Mouse (Mus musculus) heart, embryonic 15.5 days (tissue): Measurements from ENCODE around the gene Pfdn6. TPM values are rescaled to one million over a fixed set of nuclear protein-coding genes. Genes with fewer than 3 reads are reported as not detected.
"Not testable (repeated sequence)": the region's sequence is repeated elsewhere in the genome, so short reads cannot be mapped to it uniquely, and the experiment has no call there.

Source experiments
- ATAC-seq: fragments of 200-750 bp; cut with Nextera tagmentation; replicated peaks from 2 replicates; pipeline ENCODE4 v1.8.0; 2017; ENCODE audit warnings: low read depth, moderate TSS enrichment; ENCODE audit not compliant: insufficient number of reproducible peaks, insufficient read depth, low FRiP score
- H3K27ac ChIP-seq: fragments of 300-500 bp; sonication (generic); 2 replicates; pipeline ENCODE4 v1.5.1; 2015; ENCODE audit warnings: mild to moderate bottlenecking, inconsistent platforms
- H3K27me3 ChIP-seq: fragments of 300-500 bp; sonication (generic); 2 replicates; pipeline ENCODE4 v1.6.1; 2015; ENCODE audit warnings: inconsistent platforms
- H3K36me3 ChIP-seq: fragments of 300-500 bp; sonication (generic); 2 replicates; pipeline ENCODE4 v1.6.1; 2015; ENCODE audit warnings: mild to moderate bottlenecking, inconsistent platforms
- H3K4me1 ChIP-seq: fragments of 300-500 bp; sonication (generic); replicated peaks from 2 replicates; pipeline ENCODE4 v1.6.1; 2015; ENCODE audit warnings: inconsistent platforms
- H3K4me2 ChIP-seq: fragments of 300-500 bp; sonication (generic); 2 replicates; pipeline ENCODE4 v1.6.1; 2015; ENCODE audit warnings: inconsistent platforms, mild to moderate bottlenecking, moderate library complexity
- H3K4me3 ChIP-seq: fragments of 300-500 bp; sonication (generic); 2 replicates; pipeline ENCODE4 v1.5.1; 2015; ENCODE audit warnings: mild to moderate bottlenecking, inconsistent platforms
- H3K9ac ChIP-seq: fragments of 300-500 bp; sonication (generic); 2 replicates; pipeline ENCODE4 v1.6.1; 2015; ENCODE audit warnings: mild to moderate bottlenecking, inconsistent platforms
- H3K9me3 ChIP-seq: fragments of 300-500 bp; sonication (generic); replicated peaks from 2 replicates; pipeline ENCODE4 v1.6.1; 2016; ENCODE audit warnings: inconsistent platforms
- WGBS: fragments of 180-500 bp; shearing (Covaris S2); methylation state at CpG from one replicate; pipeline ENCODE4 v1.1.7; 2015; ENCODE audit warnings: mixed read lengths; 5-methylcytosine and 5-hydroxymethylcytosine counted together
- polyA plus RNA-seq: library from polyadenylated mRNA; unstranded; fragments of >200 nt; fragmentation: Nextera tagmentation; extraction: Ambion mirVana; gene quantifications from 2 replicates; pipeline ENCODE4 v1.2.1, GENCODE M21; 2015

The Pfdn6 gene
- polyA plus RNA-seq, 1 experiment from 2014 or later, result 115 TPM

DNA sequence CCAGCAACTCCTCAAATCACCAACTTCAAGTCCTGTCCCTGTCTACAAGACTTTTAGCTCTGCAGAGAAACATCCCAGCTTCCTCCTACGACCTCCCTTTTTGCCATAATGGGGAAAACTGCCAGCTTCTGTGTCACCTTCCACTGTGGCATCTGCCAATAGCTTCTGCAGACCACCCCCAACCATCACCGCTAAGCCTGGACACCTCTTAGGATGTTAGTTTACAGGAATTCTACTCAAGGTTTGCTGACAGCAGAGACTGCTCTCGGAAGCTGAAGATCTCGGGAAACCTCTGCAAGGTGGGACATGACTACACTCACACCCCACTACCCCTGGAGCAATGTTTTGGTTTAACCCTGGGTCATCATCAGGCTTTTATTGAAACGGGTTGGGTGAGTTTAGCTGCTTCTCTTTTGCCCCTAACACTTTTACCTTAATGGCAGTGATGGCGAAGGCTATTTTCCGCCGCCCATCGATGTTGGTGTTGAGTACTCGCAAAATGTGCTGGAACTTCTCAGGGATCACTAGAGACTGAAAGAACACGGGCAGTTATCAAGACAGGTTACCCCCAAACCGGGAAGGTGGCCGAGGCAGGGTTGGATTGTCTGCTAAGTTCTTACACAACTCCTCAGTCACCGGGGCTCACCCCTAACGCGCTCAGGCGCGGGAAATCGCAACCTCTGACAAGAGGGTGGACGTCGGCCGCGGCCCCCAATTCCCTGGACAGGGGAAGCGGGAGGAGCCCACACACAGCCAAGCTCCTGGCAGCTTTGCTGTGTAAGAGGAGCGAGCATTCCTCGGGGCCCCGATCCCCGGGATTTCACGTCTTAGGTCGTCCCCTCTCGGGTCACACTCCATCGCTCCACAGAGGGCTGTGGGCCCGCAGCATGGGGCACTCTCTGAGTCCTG is 14.8 kb upstream of the Pfdn6 start:
- peaks cover 40% of the 10 kb centered on the region for H3K36me3 ChIP-seq
- H3K27me3 ChIP-seq, result no peaks in the 10 kb centered on the region
- WGBS, result under 1% methylated on average over 33 of the region's 33 CpGs
- no peaks in the 10 kb centered on the region for H3K9me3 ChIP-seq
- peak overlapping the region; percentile 91 for H3K9ac ChIP-seq
- H3K27ac ChIP-seq, result peak overlapping the region; percentile 86
- peaks cover 52% of the 10 kb centered on the region for H3K4me1 ChIP-seq
- peak overlapping the region; percentile 72 for H3K4me2 ChIP-seq
- peak; percentile 25 for ATAC-seq
- peak overlapping the region; percentile 84 for H3K4me3 ChIP-seq

- Histone ChIP-seq H3K4me3 (peak overlapping the region; percentile 84), H3K27ac (peak overlapping the region; percentile 86; the same call in 1 of the 2 replicates), H3K4me1 (peaks cover 58% of the 10 kb centered on the region), H3K4me2 (peak overlapping the region; percentile 72), H3K27me3 (no peaks in the 10 kb centered on the region), H3K9ac (peak overlapping the region; percentile 91), H3K9me3 (no peaks in the 10 kb centered on the region), H3K36me3 (peaks cover 31% of the 10 kb centered on the region)
- no peak for ATAC-seq
- WGBS, result 36% methylated on average over 5 of the region's 5 CpGs
These were observed 13.9 kb upstream of the Pfdn6 start for GRCm38 (mm10) chr17:33953961-33954565.

DNA sequence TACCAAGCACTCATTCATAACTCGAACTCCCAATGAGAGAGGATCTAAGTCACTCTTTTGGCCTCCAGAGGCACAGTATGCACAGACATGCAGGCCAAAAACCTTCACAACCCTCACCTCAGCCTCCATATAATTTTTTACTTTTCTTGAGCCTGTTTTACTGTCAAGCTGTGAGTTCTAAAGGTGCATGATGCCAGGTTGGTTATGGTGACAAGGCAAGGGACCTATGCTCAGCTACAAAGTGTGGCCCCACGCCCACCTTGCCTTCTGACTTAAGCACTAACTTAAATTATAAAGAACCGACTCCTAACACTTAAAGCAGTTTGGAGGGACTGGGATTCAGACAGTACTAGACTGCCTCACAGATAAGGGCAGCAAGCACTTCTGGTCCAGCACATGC is 13.2 kb upstream of the Pfdn6 start:
- H3K4me1 ChIP-seq, result peaks cover 58% of the 10 kb centered on the region
- WGBS, result 79% methylated on average over 3 of the region's 3 CpGs
- peak overlapping the region; percentile 72; the same call in 1 of the 2 replicates for H3K4me2 ChIP-seq

DNA sequence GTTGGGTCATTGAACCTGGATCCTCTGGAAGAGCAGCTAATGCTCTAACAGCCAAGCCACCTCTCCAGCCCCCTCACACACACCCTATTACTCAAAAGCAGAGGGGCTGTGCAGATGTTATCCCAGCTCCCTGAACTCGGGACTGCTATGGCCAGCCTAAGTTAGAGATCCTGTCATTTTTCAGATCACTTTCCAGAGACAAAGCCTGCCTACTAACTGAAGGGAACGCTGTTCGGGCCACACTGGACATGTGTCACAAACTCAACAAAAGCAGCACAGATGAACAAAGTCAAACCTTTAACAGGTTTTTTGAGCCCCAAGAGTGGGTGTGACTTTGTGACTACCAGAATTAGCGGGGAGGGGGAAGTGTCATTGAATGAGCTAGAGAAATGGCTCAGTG is 12.7 kb upstream of the Pfdn6 start:
- no peak for ATAC-seq
- Histone ChIP-seq H3K4me1 (peaks cover 58% of the 10 kb centered on the region), H3K27ac (no peak overlapping the region), H3K9me3 (no peaks in the 10 kb centered on the region), H3K27me3 (no peaks in the 10 kb centered on the region), H3K9ac (no peak overlapping the region), H3K4me2 (0 out of 2 replicates have a peak overlapping the region, but pooled peaks have one; percentile 2), H3K4me3 (no peak overlapping the region), H3K36me3 (peaks cover 25% of the 10 kb centered on the region)
- WGBS, result 81% methylated on average over 4 of the region's 4 CpGs

More for the DNA sequence above, 13.2 kb upstream of the Pfdn6 start:
- no peak for ATAC-seq
- Histone ChIP-seq H3K9me3 (no peaks in the 10 kb centered on the region), H3K4me3 (no peak overlapping the region), H3K36me3 (peaks cover 25% of the 10 kb centered on the region), H3K27me3 (no peaks in the 10 kb centered on the region), H3K9ac (no peak overlapping the region), H3K27ac (no peak overlapping the region)

GRCm38 (mm10) chr17:33952015-33952414 is 11.9 kb upstream of the Pfdn6 start:
- ATAC-seq, H3K27ac ChIP-seq, H3K27me3 ChIP-seq, H3K9me3 ChIP-seq, H3K9ac ChIP-seq: not testable (repeated sequence)
- H3K4me3 ChIP-seq, result peak overlapping the region; percentile 61
- peaks cover 58% of the 10 kb centered on the region for H3K4me1 ChIP-seq
- 82% methylated on average over 13 of the region's 13 CpGs for WGBS
- H3K36me3 ChIP-seq, result peaks cover 25% of the 10 kb centered on the region
- H3K4me2 ChIP-seq, result peak overlapping the region; percentile 97

GRCm38 (mm10) chr17:33951021-33951946 is 11.1 kb upstream of the Pfdn6 start, which contains the start of gene B3galt4:
Gene B3galt4, minus strand, starts transcription at chr17:33951488.
- peaks cover 27% of the 10 kb centered on the region for H3K36me3 ChIP-seq
- ATAC-seq, result peak; percentile 68
- H3K4me1 ChIP-seq, result peaks cover 53% of the 10 kb centered on the region

DNA sequence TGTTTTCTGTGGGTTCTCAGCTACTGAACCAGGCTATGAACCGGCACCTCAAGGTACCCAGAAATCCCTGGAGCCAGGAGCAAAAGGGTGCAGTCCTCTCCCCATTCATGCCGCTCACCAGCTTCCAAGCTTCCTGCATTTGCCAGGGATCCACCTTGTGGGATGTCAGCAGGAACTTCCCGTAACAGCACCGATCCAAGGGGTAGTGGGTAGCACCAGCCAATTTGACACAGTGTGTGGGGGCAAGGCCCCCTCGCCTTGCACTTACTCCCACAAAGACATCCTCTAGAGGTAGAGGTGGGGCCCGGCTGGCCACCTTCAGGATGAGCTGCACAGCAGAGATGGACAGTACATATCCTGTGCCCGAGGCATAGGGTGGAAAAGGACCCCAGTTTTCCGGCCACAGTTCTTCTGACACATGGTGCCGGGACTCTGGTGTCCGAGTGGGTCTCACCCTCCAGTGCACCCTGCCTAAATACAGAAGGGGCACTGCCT is 10.0 kb upstream of the Pfdn6 start:
- H3K4me1 ChIP-seq, result peaks cover 53% of the 10 kb centered on the region
- peak overlapping the region; percentile 73 for H3K9ac ChIP-seq
- H3K4me2 ChIP-seq, result peak overlapping the region; percentile 97
- H3K9me3 ChIP-seq, result no peaks in the 10 kb centered on the region
- H3K36me3 ChIP-seq, result peaks cover 38% of the 10 kb centered on the region
- peak overlapping the region; percentile 61 for H3K4me3 ChIP-seq
- no peaks in the 10 kb centered on the region for H3K27me3 ChIP-seq
- no peak for ATAC-seq
- 69% methylated on average over 10 of the region's 10 CpGs for WGBS
- peak overlapping the region; percentile 89; the same call in 1 of the 2 replicates for H3K27ac ChIP-seq

More at GRCm38 (mm10) chr17:33951021-33951946, 11.1 kb upstream of the Pfdn6 start, which contains the start of gene B3galt4:
- Histone ChIP-seq H3K9me3 (no peaks in the 10 kb centered on the region), H3K9ac (peak within 1 kb of the TSS; percentile 73), H3K4me3 (peak within 1 kb of the TSS; percentile 61), H3K27me3 (no peaks in the 10 kb centered on the region), H3K27ac (peak within 1 kb of the TSS; percentile 89), H3K4me2 (peak within 1 kb of the TSS; percentile 97)
- 1% methylated on average over 45 of the region's 45 CpGs for WGBS

GRCm38 (mm10) chr17:33948905-33949537 is 8.9 kb upstream of the Pfdn6 start:
- no peak overlapping the region for H3K27ac ChIP-seq
- H3K4me1 ChIP-seq, result peaks cover 45% of the 10 kb centered on the region
- no peak overlapping the region for H3K4me3 ChIP-seq
- H3K9ac ChIP-seq, result no peak overlapping the region
- no peaks in the 10 kb centered on the region for H3K27me3 ChIP-seq
- 88% methylated on average over 19 of the region's 19 CpGs for WGBS
- peaks cover 42% of the 10 kb centered on the region for H3K36me3 ChIP-seq
- no peak for ATAC-seq
- H3K9me3 ChIP-seq, result no peaks in the 10 kb centered on the region
- H3K4me2 ChIP-seq, result no peak overlapping the region

DNA sequence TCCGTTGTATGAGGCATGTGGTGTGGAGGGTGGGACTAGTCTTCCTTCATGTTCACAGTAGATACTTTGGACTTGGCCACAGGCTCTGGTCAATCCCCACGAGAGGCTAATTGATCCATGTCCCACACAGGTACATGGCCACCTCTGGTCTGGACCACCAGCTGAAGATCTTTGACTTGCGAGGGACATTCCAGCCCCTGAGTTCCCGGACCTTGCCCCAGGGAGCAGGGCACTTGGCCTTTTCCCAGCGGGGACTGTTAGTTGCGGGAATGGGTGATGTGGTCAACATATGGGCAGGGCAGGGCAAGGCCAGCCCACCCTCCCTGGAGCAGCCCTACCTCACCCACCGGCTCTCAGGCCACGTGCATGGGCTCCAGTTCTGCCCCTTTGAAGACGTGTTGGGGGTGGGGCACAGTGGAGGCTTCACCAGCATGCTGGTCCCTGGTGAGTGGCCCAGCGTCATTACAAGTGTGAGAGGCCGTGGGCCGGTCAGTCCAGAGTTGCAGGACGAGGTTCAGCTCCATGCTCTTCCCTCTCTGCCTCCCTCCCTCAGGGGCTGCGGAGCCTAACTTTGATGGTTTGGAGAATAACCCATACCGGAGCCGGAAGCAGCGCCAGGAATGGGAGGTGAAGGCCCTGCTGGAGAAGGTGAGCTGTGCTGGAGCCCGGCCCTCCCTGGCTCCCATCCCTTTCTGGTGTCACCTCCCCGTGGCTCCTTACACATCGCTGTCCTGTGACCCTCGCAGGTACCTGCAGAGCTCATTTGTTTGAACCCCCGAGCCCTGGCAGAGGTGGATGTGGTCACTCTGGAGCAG is 8.2 kb upstream of the Pfdn6 start:
- no peak overlapping the region for H3K27ac ChIP-seq
- no peak overlapping the region for H3K9ac ChIP-seq
- H3K9me3 ChIP-seq, result no peaks in the 10 kb centered on the region
- no peaks in the 10 kb centered on the region for H3K27me3 ChIP-seq
- H3K36me3 ChIP-seq, result peaks cover 38% of the 10 kb centered on the region
- no peak overlapping the region for H3K4me2 ChIP-seq
- ATAC-seq, result no peak
- 87% methylated on average over 22 of the region's 22 CpGs for WGBS
- H3K4me3 ChIP-seq, result no peak overlapping the region
- H3K4me1 ChIP-seq, result peaks cover 38% of the 10 kb centered on the region
